Mouse (Mus musculus) kidney, adult 18-20 months (tissue): ENCODE results near the gene Gm9008.
"Not testable (repeated sequence)": the region's sequence is repeated elsewhere in the genome, so short reads cannot be mapped to it uniquely, and the experiment has no call there.

ENCODE experiments used
- DNase-seq: peaks from one replicate; pipeline ENCODE4 v3.0.0; 2021

Gene Gm9008

DNA sequence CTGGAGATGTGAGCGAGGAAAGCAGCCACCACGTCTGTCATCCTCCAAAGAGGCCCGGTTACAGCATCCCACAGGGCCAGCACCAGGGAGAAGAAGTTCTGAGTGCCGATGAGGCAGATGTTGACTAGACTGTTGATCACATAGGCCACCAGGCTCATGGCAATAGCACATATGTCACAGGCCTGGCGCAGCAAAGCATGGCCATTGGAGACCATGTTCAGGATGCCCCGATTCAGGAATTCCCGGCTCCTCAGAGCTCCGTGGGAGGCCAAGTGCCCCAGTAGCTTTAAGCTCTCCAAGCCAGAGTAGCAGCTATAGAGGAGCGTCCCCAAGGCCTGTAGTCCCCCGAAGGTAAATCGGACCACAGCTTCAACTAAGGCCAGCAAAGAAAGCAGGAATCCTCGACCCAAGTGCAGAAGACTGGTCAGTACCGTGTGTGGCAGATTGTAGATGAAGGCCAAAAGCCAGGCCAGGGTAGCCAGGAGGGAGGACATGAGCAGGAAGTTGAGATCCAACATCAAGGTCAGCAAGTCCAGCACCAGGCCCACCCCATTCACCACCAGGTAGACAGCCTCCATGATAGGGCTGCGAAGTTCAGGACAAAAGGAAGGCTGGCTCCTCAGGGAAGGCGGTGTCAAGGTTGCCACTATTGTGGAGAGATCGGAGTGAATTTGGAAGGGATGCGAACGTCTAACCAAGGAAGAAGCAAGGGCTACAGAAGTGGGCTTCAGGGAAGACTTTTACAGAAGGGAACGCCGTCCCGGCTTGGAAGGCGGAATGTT lies at the start of gene Gm9008:
Gene Gm9008, minus strand, starts transcription at position 731 of the 782 bp plus-strand sequence.
- not testable (repeated sequence) for DNase-seq

DNA sequence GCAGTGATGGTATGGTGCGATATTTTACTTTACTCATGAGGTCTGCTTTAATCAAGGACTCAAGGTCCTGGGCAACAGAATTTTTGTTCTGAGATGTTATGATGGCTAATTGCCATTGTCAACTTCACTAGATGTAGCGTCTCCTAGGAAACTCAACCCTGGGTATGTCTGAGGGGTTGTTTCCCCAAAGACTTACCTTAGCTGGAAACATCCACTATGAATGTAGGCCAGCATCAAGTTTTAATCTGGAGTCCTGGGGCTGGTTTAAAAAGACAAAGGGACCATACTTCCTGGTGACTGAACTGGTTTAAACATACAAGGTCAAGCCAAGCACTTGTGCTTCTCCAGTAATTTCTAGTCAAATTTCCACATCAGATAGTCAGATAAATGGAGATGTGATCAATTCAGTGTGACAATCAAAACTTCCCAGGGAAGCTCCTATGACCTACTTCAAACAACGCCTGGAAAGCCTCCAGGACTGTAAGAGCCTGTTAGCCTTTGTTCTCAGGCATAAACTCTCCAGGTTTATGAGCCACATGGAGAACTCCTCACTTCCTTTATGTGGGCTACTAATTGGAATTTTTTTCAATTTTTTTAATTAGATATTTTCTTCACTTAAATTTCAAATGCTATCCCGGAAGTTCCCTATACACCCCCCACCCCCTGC lies 24.5 kb upstream of the Gm9008 start:
- no peak for DNase-seq

DNA sequence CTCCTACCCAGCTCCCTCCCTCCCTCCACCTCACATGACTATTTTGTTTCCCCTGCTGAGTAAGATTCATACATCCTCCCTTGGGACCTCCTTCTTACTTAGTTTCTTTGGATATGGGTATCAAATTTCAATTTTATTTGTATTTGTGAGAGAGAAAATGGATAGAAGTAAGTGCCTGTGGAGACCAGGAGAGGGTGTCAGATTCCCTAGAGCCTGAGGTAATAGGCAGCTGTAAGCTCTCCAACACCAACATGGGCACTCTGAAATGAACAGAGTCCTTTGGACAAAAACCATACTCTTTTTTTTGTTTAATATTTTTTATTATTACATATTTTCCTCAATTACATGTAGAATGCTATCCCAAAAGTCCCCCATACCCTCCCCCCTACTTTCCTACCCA lies 12.6 kb upstream of the Gm9008 start:
- DNase-seq = no peak

DNA sequence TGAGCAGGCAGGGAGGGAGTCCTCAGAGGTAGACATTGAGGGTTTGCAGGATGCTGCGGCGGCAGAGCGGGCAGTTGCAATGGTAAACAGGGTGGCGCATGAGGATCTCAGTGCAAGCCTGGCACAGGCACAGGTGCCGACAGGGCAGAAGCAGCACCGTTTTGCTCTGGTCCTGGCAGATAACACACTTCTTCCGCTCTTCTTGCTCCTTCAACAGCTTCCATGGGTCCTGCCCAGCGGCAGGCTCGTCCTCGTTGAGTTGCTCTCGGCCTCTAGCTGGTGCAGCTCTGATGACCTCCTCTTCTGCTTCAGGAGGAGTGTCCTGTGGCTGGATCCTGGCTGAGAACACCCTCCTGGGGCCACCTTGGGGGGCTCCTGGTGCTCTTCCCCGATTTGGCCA lies 1.2 kb downstream of the Gm9008 start:
- not testable (repeated sequence) for DNase-seq

DNA sequence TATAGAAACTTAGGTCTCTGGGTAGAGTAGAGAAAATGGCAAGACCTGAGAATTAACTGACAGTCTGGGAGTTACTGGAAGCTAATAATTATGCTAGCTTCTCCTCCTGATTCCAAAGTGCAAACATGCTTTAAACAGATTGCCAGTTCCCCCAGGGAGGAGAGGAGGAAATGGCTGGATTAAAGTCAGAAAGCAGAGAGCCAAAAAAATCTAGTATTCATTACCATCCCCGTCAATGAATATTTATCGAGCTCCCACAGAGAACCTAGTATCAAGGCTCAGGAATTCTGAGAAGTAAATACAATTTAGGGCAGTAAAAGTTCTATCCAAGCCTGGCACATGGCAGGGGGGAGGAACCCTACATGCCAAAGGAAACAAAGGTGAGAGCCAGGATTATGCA lies 29.4 kb downstream of the Gm9008 start:
- peak; percentile 10 for DNase-seq
